Mouse (Mus musculus) inflammation-experienced regulatory T-cells, adult 16 weeks (primary cell): ENCODE results near the gene Xaf1. TPM values are rescaled to one million over a fixed set of nuclear protein-coding genes. Genes with fewer than 3 reads are reported as not detected.

Experiments
- polyA plus RNA-seq: library from polyadenylated mRNA; unstranded; fragments of 100-300 nt; shearing (Covaris generic); gene quantifications from one replicate; pipeline ENCODE4 v1.2.1, GENCODE M21; 2017

The Xaf1 gene
- 87.9 TPM for polyA plus RNA-seq

DNA sequence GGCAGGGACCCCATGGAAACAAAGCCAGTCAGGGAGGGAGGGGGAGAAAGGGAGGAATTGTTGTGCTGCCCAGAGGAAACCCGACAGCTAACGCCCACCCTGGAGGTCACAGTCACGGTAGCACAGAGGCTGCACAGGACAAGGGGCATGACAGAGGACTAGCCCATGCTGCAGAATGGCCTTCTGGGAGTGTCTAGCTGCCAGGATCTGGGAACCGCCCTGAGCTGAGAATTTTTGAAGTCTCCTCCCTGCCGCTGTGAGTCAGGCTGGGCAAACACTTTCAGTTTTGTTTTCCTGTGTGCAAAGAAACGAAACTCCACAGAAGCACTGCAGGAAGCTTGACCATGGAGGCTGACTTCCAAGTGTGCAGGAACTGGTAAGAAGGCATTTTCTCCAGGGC, at the start of gene Xaf1:
TSS of gene Xaf1 (plus strand) at position 296 of the 400 bp plus-strand sequence.

GRCm38 (mm10) chr11:72266960-72267560, 34.4 kb upstream of the Xaf1 start, which contains the start of gene Slc13a5:
TSS of gene Slc13a5 (minus strand) at chr11:72267222.

GRCm38 (mm10) chr11:72314151-72314895, 12.9 kb downstream of the Xaf1 start, which contains the start of gene Fbxo39:
TSS of gene Fbxo39 (plus strand) at chr11:72314444.

DNA sequence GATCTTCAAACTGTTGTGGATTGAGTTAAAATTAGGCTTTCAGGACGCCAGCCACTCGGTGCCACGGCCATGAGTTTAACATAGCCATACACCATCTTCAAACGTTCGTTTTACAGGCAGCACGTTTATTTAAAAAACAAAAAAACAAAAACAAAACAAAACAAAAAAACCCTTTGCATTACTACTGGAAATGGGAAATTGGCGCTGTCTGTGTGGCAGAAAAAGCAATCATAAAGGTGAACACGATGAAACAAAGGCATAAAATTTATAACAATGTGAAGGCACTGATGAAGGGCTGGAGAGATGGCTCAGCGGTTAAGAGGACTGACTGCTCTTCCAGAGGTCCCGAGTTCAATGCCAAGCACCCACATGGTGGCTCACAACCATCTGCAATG, 60.9 kb downstream of the Xaf1 start, which contains the start of gene Tekt1:
TSS of gene Tekt1 (minus strand) at position 96 of the 395 bp plus-strand sequence.

Other genes with a start within 250 kb of the Xaf1 start
- not detected for gene Pitpnm3, start 165.9 kb upstream of the Xaf1 start, polyA plus RNA-seq
- gene Gm43951, start 94.8 kb upstream of the Xaf1 start, polyA plus RNA-seq, result 0.39 TPM
- gene 4933427D14Rik, start 94.2 kb upstream of the Xaf1 start, polyA plus RNA-seq, result 39.8 TPM
- 109 TPM for gene Txndc17, start 94.1 kb upstream of the Xaf1 start, polyA plus RNA-seq
- gene Med31, start 86.0 kb upstream of the Xaf1 start, polyA plus RNA-seq, result 26.4 TPM
- not detected for gene Slc13a5, start 34.4 kb upstream of the Xaf1 start, polyA plus RNA-seq
- gene Fbxo39, start 12.8 kb downstream of the Xaf1 start, polyA plus RNA-seq, result 0.34 TPM
- not detected for gene Tekt1, start 60.8 kb downstream of the Xaf1 start, polyA plus RNA-seq
- not detected for gene Smtnl2, start 110.1 kb downstream of the Xaf1 start, polyA plus RNA-seq
- gene Ggt6, start 133.9 kb downstream of the Xaf1 start, polyA plus RNA-seq, result not detected
- gene Mybbp1a, start 139.7 kb downstream of the Xaf1 start, polyA plus RNA-seq, result 123 TPM
- not detected for gene Spns2, start 188.3 kb downstream of the Xaf1 start, polyA plus RNA-seq
- gene Spns3, start 248.9 kb downstream of the Xaf1 start, polyA plus RNA-seq, result 0.76 TPM